Mouse (Mus musculus): ENCODE results near the gene Arid1b. TPM values are rescaled to one million over a fixed set of nuclear protein-coding genes. Genes with fewer than 3 reads are reported as not detected.
A peak's percentile ranks its signal among the peaks of the same experiment; 100 is the strongest.

The Arid1b gene
- polyA plus RNA-seq, 1 experiment from 2014 or later: 8.7 TPM

DNA sequence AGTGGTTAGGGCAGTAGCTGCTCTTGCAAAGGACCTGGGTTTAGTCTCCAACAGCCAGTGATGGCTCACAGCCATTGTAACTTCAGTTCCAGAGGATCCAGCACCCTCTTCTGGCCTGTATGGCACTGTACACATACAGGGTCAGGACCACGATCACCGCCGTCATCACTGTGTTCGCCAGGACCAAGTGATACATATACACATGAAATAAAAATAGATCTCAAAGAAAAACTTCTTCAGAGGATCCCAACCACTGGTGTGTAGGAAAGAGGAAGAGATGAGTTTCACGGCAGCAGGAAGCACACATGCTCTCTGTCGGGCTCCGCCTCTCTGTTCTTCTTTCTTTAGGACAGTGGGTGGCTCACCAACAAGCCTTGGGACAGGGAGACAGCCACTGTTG, 322.4 kb downstream of the Arid1b start:
- 84% methylated on average over 7 of the region's 7 CpGs for WGBS

DNA sequence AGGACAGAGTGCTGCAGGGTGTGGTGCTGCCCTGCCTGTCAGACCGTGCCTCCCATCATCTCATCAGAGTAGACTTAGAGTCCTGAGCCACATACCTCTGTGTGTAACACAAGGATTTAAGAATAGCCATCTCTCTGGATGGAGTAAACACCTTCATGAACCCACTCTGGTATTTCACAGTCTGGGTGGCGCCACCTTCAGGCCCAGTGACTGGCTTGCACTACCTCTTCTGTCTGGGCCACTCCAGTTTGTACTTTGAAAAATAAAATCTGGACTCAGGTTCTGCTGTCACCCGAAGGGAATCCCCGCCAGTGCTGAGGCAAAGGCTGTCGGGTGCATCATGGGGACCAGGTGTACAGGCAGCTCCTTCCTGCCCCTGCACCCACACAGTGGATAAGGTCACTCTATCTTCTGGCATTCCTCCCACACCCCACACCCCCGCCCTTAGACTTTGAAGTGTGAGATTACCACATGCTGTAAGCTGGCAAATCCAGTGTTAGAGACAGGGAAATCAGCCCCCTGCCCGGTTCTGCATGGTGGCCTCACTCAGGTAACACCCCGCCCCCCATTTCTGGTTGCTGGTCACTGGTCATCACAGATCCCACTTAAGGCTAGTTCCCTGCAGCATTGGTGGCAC, 327.6 kb downstream of the Arid1b start:
- Histone ChIP-seq H3K4me1 (ENCODE audit: control insufficient read depth in 2 of 2, insufficient read depth in 2 of 2, low read length in 2 of 2) (peaks cover 20 to 44% of the 10 kb centered on the region in 2 experiments), H3K4me3 (ENCODE audit: control insufficient read depth in 1 of 2, insufficient read depth in 1 of 2, low read depth in 1 of 2, low read length in 2 of 2) (no peak overlapping the region), H3K27ac (replicated peaks in 1 of 2; ENCODE audit: control insufficient read depth in 1 of 2, insufficient read depth in 1 of 2, low read depth in 2 of 2, low read length in 2 of 2) (no peak overlapping the region), H3K9ac (ENCODE audit: low read length) (no peak overlapping the region; the same call in 1 of the 2 replicates), H3K36me3 (ENCODE audit: control insufficient read depth, insufficient read depth, low read length) (peaks cover 61% of the 10 kb centered on the region), H3K4me2 (ENCODE audit: low read length) (no peak overlapping the region), H3K27me3 (ENCODE audit: control insufficient read depth, insufficient read depth, low read length) (no peaks in the 10 kb centered on the region), H3K9me3 (ENCODE audit: control insufficient read depth, low read length) (no peaks in the 10 kb centered on the region)
- ATAC-seq (ENCODE audit: insufficient number of reproducible peaks, insufficient read depth, low FRiP score, low read depth): no peak
- 45% methylated on average over 8 of the region's 8 CpGs for WGBS

More for the DNA sequence above, 322.4 kb downstream of the Arid1b start:
- no peak for ATAC-seq (ENCODE audit: insufficient number of reproducible peaks, insufficient read depth, low FRiP score, low read depth)
- Histone ChIP-seq H3K4me1 (ENCODE audit: control insufficient read depth in 2 of 2, insufficient read depth in 2 of 2, low read length in 2 of 2) (peaks cover 0 to 5% of the 10 kb centered on the region in 2 experiments; a peak in 2 of 4 replicates), H3K27ac (replicated peaks in 1 of 2; ENCODE audit: control insufficient read depth in 1 of 2, insufficient read depth in 1 of 2, low read depth in 2 of 2, low read length in 2 of 2) (no peak overlapping the region), H3K9me3 (ENCODE audit: control insufficient read depth, low read length) (no peaks in the 10 kb centered on the region), H3K4me3 (ENCODE audit: control insufficient read depth in 1 of 2, insufficient read depth in 1 of 2, low read depth in 1 of 2, low read length in 2 of 2) (no peak overlapping the region), H3K27me3 (ENCODE audit: control insufficient read depth, insufficient read depth, low read length) (no peaks in the 10 kb centered on the region), H3K4me2 (ENCODE audit: low read length) (no peak overlapping the region), H3K36me3 (ENCODE audit: control insufficient read depth, insufficient read depth, low read length) (peaks cover 63% of the 10 kb centered on the region), H3K9ac (ENCODE audit: low read length) (no peak overlapping the region)

DNA sequence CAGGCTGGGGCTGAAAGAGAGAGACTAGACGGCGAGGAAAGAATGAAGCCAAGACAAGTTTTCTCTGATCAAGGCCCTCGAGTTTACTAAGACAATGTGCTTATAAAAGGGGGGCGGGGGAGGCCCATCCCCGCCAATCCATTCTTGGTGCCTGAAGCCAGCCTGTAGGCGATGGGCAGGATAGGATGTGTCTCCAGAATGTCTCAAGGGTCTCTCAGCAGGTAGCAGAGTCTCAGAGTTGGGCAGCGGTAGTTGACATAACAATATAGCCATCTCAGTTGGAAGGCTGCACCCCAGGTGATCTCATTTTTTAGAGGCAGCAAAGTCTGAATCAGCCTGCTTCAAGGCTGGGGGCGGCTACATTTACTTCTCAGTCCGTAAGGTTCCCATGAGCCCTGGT, 328.5 kb downstream of the Arid1b start:
- H3K36me3 ChIP-seq (ENCODE audit: control insufficient read depth, insufficient read depth, low read length): peaks cover 66% of the 10 kb centered on the region
- ATAC-seq (ENCODE audit: insufficient number of reproducible peaks, insufficient read depth, low FRiP score, low read depth): no peak

DNA sequence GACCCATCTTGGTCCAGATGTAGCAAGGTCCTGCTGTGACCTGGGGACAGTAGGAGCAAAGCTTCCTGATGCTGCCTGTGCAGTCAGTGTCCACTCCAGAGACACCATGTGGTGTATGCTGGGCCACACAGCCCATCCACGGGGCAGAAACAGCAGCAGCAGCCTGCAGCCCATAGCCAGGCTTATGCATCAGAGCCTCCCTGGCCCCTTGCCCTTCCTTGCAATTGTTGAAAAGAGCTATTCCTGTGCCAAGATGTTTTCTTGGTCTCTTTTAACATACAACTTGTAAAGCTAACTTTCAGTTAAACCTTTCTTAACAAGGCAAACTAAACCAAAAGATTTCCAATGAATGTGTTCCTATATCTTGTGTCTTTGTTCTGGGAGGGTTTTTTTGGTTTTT, 329.6 kb downstream of the Arid1b start:
- 7% methylated on average over 1 of the region's 1 CpGs for WGBS
- H3K4me1 ChIP-seq (ENCODE audit: control insufficient read depth in 2 of 2, insufficient read depth in 2 of 2, low read length in 2 of 2): peaks cover 26 to 60% of the 10 kb centered on the region in 2 experiments
- peak overlapping the region; percentile 89 to 90 for H3K27ac ChIP-seq (replicated peaks in 1 of 2; ENCODE audit: control insufficient read depth in 1 of 2, insufficient read depth in 1 of 2, low read depth in 2 of 2, low read length in 2 of 2)
- no peaks in the 10 kb centered on the region for H3K27me3 ChIP-seq (ENCODE audit: control insufficient read depth, insufficient read depth, low read length)
- no peak for ATAC-seq (ENCODE audit: insufficient number of reproducible peaks, insufficient read depth, low FRiP score, low read depth)
- peaks cover 71% of the 10 kb centered on the region for H3K36me3 ChIP-seq (ENCODE audit: control insufficient read depth, insufficient read depth, low read length)
- H3K4me2 ChIP-seq (ENCODE audit: low read length): peak overlapping the region; percentile 42; the same call in 1 of the 2 replicates
- no peaks in the 10 kb centered on the region for H3K9me3 ChIP-seq (ENCODE audit: control insufficient read depth, low read length)
- peak overlapping the region; percentile 44 for H3K9ac ChIP-seq (ENCODE audit: low read length)
- no peak overlapping the region for H3K4me3 ChIP-seq (ENCODE audit: control insufficient read depth in 1 of 2, insufficient read depth in 1 of 2, low read depth in 1 of 2, low read length in 2 of 2)

More for the DNA sequence above, 328.5 kb downstream of the Arid1b start:
- no peak overlapping the region for H3K4me3 ChIP-seq (ENCODE audit: control insufficient read depth in 1 of 2, insufficient read depth in 1 of 2, low read depth in 1 of 2, low read length in 2 of 2)
- H3K27ac ChIP-seq (replicated peaks in 1 of 2; ENCODE audit: control insufficient read depth in 1 of 2, insufficient read depth in 1 of 2, low read depth in 2 of 2, low read length in 2 of 2): no peak overlapping the region
- no peak overlapping the region for H3K9ac ChIP-seq (ENCODE audit: low read length)
- H3K9me3 ChIP-seq (ENCODE audit: control insufficient read depth, low read length): no peaks in the 10 kb centered on the region
- H3K4me2 ChIP-seq (ENCODE audit: low read length): no peak overlapping the region
- peaks cover 22 to 53% of the 10 kb centered on the region in 2 experiments for H3K4me1 ChIP-seq (ENCODE audit: control insufficient read depth in 2 of 2, insufficient read depth in 2 of 2, low read length in 2 of 2)
- WGBS: 88% methylated on average over 9 of the region's 9 CpGs
- H3K27me3 ChIP-seq (ENCODE audit: control insufficient read depth, insufficient read depth, low read length): no peaks in the 10 kb centered on the region

DNA sequence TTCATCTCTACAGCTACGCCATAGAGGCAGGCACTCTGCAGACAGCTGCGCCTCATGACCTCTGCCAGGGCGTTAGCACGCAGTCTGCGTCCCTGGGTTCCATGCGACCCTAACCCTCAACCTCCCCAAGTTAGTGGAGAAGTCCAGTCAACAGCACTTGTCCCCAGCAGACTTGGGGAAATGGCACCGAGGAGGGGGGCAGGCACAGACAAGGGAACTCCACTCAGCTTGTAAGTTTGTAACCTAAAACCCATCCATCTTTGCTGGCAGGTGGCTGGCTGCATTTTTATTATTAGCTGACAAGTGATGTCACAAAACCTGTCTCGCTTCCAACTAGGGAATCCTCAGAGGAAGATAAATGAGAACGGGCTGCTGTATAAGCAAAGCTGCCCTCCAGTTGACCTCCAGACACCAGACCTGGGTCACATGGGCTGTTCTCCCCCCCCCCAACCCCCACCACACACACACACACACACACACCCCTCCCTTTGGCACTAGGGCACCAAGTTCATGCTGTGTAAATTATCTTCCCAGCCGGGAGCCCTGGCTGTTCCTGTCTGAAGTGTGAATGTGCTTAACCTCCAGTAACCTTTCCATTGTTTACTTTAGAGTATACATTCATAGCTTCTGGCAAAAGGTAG, 330.2 kb downstream of the Arid1b start:
- H3K4me1 ChIP-seq (ENCODE audit: control insufficient read depth in 2 of 2, insufficient read depth in 2 of 2, low read length in 2 of 2): peaks cover 26 to 60% of the 10 kb centered on the region in 2 experiments
- peak overlapping the region; percentile 44 for H3K9ac ChIP-seq (ENCODE audit: low read length)
- H3K9me3 ChIP-seq (ENCODE audit: control insufficient read depth, low read length): no peaks in the 10 kb centered on the region
- H3K27ac ChIP-seq (replicated peaks in 1 of 2; ENCODE audit: control insufficient read depth in 1 of 2, insufficient read depth in 1 of 2, low read depth in 2 of 2, low read length in 2 of 2): peak overlapping the region; percentile 89 to 90
- peak overlapping the region; percentile 42 for H3K4me2 ChIP-seq (ENCODE audit: low read length)
- ATAC-seq (ENCODE audit: insufficient number of reproducible peaks, insufficient read depth, low FRiP score, low read depth): peak; percentile 83
- H3K4me3 ChIP-seq (ENCODE audit: control insufficient read depth in 1 of 2, insufficient read depth in 1 of 2, low read depth in 1 of 2, low read length in 2 of 2): no peak overlapping the region
- WGBS: 12% methylated on average over 10 of the region's 10 CpGs
- H3K36me3 ChIP-seq (ENCODE audit: control insufficient read depth, insufficient read depth, low read length): peaks cover 71% of the 10 kb centered on the region
- H3K27me3 ChIP-seq (ENCODE audit: control insufficient read depth, insufficient read depth, low read length): no peaks in the 10 kb centered on the region

DNA sequence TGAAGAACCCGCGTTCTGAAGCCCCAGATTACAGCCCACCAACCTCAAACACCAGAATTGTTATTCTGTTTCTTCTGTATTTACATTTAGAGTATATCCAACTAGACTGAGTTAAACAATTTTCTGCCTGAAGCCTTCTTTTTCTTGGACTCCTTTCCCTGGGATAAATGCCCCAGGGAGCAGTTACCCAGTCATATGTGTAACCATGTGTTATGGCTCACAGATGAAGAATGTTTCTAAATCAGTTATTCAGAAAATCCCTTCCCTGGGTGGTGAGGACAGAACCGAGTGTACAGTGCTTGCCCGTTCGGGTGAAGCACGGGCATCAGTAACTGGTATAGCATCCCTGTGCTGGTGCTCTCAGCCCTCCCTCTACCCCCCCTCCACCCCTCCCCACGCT, 332.6 kb downstream of the Arid1b start:
- H3K4me3 ChIP-seq (ENCODE audit: control insufficient read depth in 1 of 2, insufficient read depth in 1 of 2, low read depth in 1 of 2, low read length in 2 of 2): no peak overlapping the region
- H3K4me2 ChIP-seq (ENCODE audit: low read length): no peak overlapping the region
- WGBS: 90% methylated on average over 7 of the region's 7 CpGs
- H3K9me3 ChIP-seq (ENCODE audit: control insufficient read depth, low read length): no peaks in the 10 kb centered on the region
- ATAC-seq (ENCODE audit: insufficient number of reproducible peaks, insufficient read depth, low FRiP score, low read depth): no peak
- H3K9ac ChIP-seq (ENCODE audit: low read length): no peak overlapping the region
- H3K36me3 ChIP-seq (ENCODE audit: control insufficient read depth, insufficient read depth, low read length): peaks cover 65% of the 10 kb centered on the region
- no peak overlapping the region for H3K27ac ChIP-seq (replicated peaks in 1 of 2; ENCODE audit: control insufficient read depth in 1 of 2, insufficient read depth in 1 of 2, low read depth in 2 of 2, low read length in 2 of 2)
- H3K4me1 ChIP-seq (ENCODE audit: control insufficient read depth in 2 of 2, insufficient read depth in 2 of 2, low read length in 2 of 2): peaks cover 25 to 53% of the 10 kb centered on the region in 2 experiments
- H3K27me3 ChIP-seq (ENCODE audit: control insufficient read depth, insufficient read depth, low read length): no peaks in the 10 kb centered on the region

DNA sequence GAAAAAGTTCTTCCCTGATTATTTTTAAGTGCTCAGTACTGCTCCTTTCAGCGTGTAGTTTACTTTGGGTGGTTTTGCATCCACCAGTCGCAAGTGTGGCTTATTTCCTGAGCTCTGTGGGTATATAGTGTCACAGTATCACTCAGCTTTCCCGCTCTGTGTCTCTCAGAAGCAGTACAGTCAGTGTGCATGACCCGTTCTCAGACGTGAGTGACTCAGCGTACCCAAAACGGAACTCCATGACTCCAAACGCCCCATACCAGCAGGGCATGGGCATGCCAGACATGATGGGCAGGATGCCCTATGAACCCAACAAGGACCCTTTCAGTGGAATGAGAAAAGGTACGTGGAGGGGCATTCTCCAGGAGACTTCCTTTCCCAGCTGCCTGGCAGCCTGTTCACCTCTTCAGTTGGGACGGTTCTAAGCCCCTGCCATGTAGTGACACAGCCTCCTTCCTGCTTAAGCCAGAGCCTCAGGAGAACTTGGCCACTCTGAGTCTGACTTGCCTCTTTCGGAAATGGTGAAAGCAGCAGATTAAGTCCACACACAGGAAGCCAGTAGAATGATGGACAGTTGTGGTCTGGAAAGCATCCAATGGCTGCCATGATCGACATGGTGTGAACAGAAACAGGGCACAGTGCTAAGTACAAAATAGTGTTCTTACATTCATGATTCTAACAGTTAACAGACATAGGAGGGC, 333.5 kb downstream of the Arid1b start:
- Histone ChIP-seq H3K4me1 (ENCODE audit: control insufficient read depth in 2 of 2, insufficient read depth in 2 of 2, low read length in 2 of 2) (peaks cover 20 to 46% of the 10 kb centered on the region in 2 experiments), H3K9me3 (ENCODE audit: control insufficient read depth, low read length) (no peaks in the 10 kb centered on the region), H3K36me3 (ENCODE audit: control insufficient read depth, insufficient read depth, low read length) (peaks cover 63% of the 10 kb centered on the region), H3K27me3 (ENCODE audit: control insufficient read depth, insufficient read depth, low read length) (no peaks in the 10 kb centered on the region), H3K9ac (ENCODE audit: low read length) (no peak overlapping the region), H3K4me3 (ENCODE audit: control insufficient read depth in 1 of 2, insufficient read depth in 1 of 2, low read depth in 1 of 2, low read length in 2 of 2) (no peak overlapping the region), H3K4me2 (ENCODE audit: low read length) (no peak overlapping the region), H3K27ac (replicated peaks in 1 of 2; ENCODE audit: control insufficient read depth in 1 of 2, insufficient read depth in 1 of 2, low read depth in 2 of 2, low read length in 2 of 2) (peak overlapping the region in 1 of 2 experiments; percentile 12; a peak in 1 of 4 replicates)
- 63% methylated on average over 12 of the region's 12 CpGs for WGBS
- ATAC-seq (ENCODE audit: insufficient number of reproducible peaks, insufficient read depth, low FRiP score, low read depth): no peak

Measured in heart, embryonic 14.5 days (tissue).